Mouse (Mus musculus) hindbrain, postnatal 0 days (tissue): ENCODE measurements around the gene Nutm1. TPM values are rescaled to one million over a fixed set of nuclear protein-coding genes. Genes with fewer than 3 reads are reported as not detected.

Experiments
- ATAC-seq: fragments of 200-750 bp; cut with Nextera tagmentation; 2 replicates; pipeline ENCODE4 v1.8.0; 2017; ENCODE audit warnings: mild to moderate bottlenecking, moderate TSS enrichment, moderate library complexity
- DNase-seq: peaks from one replicate; pipeline ENCODE4 v3.0.0-alpha.2; 2015; ENCODE audit warnings: low spot score
- H3K27ac ChIP-seq: fragments of 300-500 bp; sonication (generic); 2 replicates; pipeline ENCODE4 v1.5.1; 2014; ENCODE audit warnings: mild to moderate bottlenecking
- H3K27me3 ChIP-seq: fragments of 300-500 bp; sonication (generic); 2 replicates; pipeline ENCODE4 v1.6.1; 2014; ENCODE audit warnings: low read length, mixed read lengths; ENCODE audit not compliant: insufficient read depth
- H3K36me3 ChIP-seq: fragments of 300-500 bp; sonication (generic); 2 replicates; pipeline ENCODE4 v1.6.1; 2014; ENCODE audit warnings: low read length, mixed read lengths; ENCODE audit not compliant: insufficient read depth
- H3K4me1 ChIP-seq: fragments of 300-500 bp; sonication (generic); 2 replicates; pipeline ENCODE4 v1.6.1; 2014; ENCODE audit warnings: antibody characterized with exemption, low read length, mixed read lengths; ENCODE audit not compliant: insufficient read depth
- H3K4me2 ChIP-seq: fragments of 300-500 bp; sonication (generic); 2 replicates; pipeline ENCODE4 v1.6.1; 2014; ENCODE audit warnings: low read depth, mild to moderate bottlenecking, low read length, moderate library complexity, mixed read lengths
- H3K4me3 ChIP-seq: fragments of 300-500 bp; sonication (generic); 2 replicates; pipeline ENCODE4 v1.5.1; 2014; ENCODE audit warnings: low read length
- H3K9ac ChIP-seq: fragments of 300-500 bp; sonication (generic); replicated peaks from 2 replicates; pipeline ENCODE4 v1.6.1; 2014; ENCODE audit warnings: mild to moderate bottlenecking, low read length, moderate library complexity, mixed read lengths
- H3K9me3 ChIP-seq: fragments of 300-500 bp; sonication (generic); 2 replicates; pipeline ENCODE4 v1.6.1; 2016; ENCODE audit warnings: low read length, mixed read lengths
- CTCF ChIP-seq: IDR thresholded peaks from 2 replicates; pipeline ENCODE4 v1.5.1; 2016; ENCODE audit warnings: antibody characterized with exemption, control low read depth, low read depth
- WGBS: fragments of 180-500 bp; shearing (Covaris S2); extraction: QIAGEN DNeasy Blood & Tissue Kit; methylation state at CpG from one replicate; pipeline ENCODE4 v1.1.7; 2014; 5-methylcytosine and 5-hydroxymethylcytosine counted together
- polyA plus RNA-seq: library from polyadenylated mRNA; unstranded; fragments of >200 nt; fragmentation: Nextera tagmentation; extraction: Ambion mirVana; gene quantifications from 2 replicates; pipeline ENCODE4 v1.2.1, GENCODE M21; 2015
- total RNA-seq: library from RNA; depleted of rRNA; stranded (reverse); fragments of >200 nt; gene quantifications from 2 replicates; pipeline ENCODE4 v1.2.3, GENCODE M21; 2014

The Nutm1 gene
- total and polyA plus RNA-seq, 2 experiments from 2014 or later = 0.05 to 0.11 TPM

- no peak for TF ChIP-seq CTCF
- Histone ChIP-seq H3K4me1 (no peaks in the 10 kb centered on the region), H3K9ac (no peak overlapping the region), H3K27ac (no peak overlapping the region), H3K4me3 (no peak overlapping the region), H3K27me3 (no peaks in the 10 kb centered on the region), H3K36me3 (no peaks in the 10 kb centered on the region), H3K4me2 (no peak overlapping the region), H3K9me3 (no peaks in the 10 kb centered on the region)
- WGBS = 64% methylated on average over 4 of the region's 4 CpGs
- no peak for ATAC-seq
- no peak for DNase-seq
These were observed 34.7 kb downstream of the Nutm1 start for GRCm38 (mm10) chr2:112224356-112224755.

DNA sequence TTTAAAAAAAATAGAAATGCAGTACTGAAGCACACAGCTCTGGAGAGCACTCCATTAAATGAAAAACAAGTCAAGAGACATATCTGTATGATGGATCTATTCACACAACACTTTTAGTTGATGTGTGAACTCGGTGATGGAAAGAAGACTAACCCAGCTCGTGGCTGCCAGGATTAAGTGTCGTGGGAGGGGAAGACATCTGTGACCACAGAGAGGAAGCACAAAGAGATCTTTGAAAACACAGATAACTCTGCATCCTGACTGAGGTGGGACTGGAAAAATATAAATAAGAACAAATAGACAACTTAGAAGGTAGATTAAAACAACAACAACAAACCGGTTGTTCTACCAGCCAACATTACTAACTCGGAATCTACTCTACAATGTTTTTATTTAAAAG, 36.5 kb downstream of the Nutm1 start:
- WGBS = 82% methylated on average over 5 of the region's 5 CpGs
- no peak for ATAC-seq

DNA sequence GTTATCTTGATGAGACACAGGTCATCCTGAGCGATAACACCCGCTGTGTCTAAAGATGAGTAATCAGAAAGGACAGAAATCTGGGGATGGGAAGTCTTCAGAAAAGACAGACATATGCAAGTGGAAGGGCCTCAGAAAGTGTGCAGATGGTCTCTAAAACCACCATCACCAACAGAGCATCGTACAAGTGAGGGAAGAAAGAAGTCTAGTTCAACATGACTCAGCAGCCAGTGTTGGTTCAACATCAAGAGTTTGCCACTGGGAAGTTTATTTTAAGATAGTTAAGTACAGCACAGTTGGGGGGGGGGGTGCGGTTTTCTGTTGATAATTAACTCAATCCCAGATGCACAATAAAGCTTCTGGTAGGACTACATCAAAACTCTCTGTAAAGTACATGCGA, 38.2 kb downstream of the Nutm1 start:
- Histone ChIP-seq H3K9ac (no peak overlapping the region), H3K4me1 (no peaks in the 10 kb centered on the region), H3K27ac (no peak overlapping the region), H3K4me2 (no peak overlapping the region), H3K36me3 (no peaks in the 10 kb centered on the region), H3K27me3 (no peaks in the 10 kb centered on the region), H3K9me3 (no peaks in the 10 kb centered on the region), H3K4me3 (no peak overlapping the region)
- ATAC-seq (no peak), DNase-seq (no peak)
- no peak for TF ChIP-seq CTCF
- WGBS = 94% methylated on average over 5 of the region's 5 CpGs

More for the DNA sequence above, 36.5 kb downstream of the Nutm1 start:
- no peak for DNase-seq
- Histone ChIP-seq H3K9ac (no peak overlapping the region), H3K27me3 (no peaks in the 10 kb centered on the region), H3K4me2 (no peak overlapping the region), H3K27ac (no peak overlapping the region), H3K36me3 (no peaks in the 10 kb centered on the region), H3K4me1 (no peaks in the 10 kb centered on the region), H3K4me3 (no peak overlapping the region), H3K9me3 (no peaks in the 10 kb centered on the region)
- TF ChIP-seq CTCF = no peak

GRCm38 (mm10) chr2:112217614-112218013, 41.5 kb downstream of the Nutm1 start:
- Histone ChIP-seq H3K27ac (no peak overlapping the region), H3K9ac (no peak overlapping the region), H3K4me1 (no peaks in the 10 kb centered on the region), H3K4me2 (no peak overlapping the region), H3K27me3 (no peaks in the 10 kb centered on the region), H3K4me3 (no peak overlapping the region), H3K9me3 (no peaks in the 10 kb centered on the region), H3K36me3 (no peaks in the 10 kb centered on the region)
- DNase-seq (no peak), ATAC-seq (no peak)
- 76% methylated on average over 6 of the region's 6 CpGs for WGBS
- no peak for TF ChIP-seq CTCF

DNA sequence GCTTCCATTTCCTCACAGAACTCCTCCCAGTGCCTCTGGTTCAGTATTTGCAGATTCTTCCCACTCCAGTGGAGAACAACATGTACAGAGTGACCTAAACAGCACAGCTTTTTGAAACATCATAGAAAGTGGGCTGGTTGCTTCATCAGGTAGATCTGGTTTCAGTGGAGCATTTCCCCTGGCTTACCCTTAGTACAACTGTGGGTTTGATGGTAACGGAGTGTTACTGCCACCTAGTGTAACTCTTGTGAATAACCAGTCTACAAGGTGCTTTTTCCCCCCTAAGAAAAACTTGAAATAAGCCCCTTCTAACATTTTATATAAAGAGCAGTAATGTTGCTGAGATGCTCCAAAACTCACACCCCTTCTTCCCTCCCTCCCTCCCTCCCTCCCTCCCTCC, 43.1 kb downstream of the Nutm1 start:
- no peaks in the 10 kb centered on the region for H3K9me3 ChIP-seq
- WGBS = 3% methylated on average over 1 of the region's 1 CpGs
- H3K4me2 ChIP-seq = no peak overlapping the region
- DNase-seq = peak; percentile 76
- no peak overlapping the region for H3K27ac ChIP-seq
- no peak overlapping the region for H3K4me3 ChIP-seq
- H3K9ac ChIP-seq = no peak overlapping the region
- no peaks in the 10 kb centered on the region for H3K4me1 ChIP-seq
- peak; percentile 79 for TF ChIP-seq CTCF
- H3K36me3 ChIP-seq = no peaks in the 10 kb centered on the region
- H3K27me3 ChIP-seq = no peaks in the 10 kb centered on the region
- ATAC-seq = 0 out of 2 replicates have a peak, but pooled peaks have one; percentile 70

DNA sequence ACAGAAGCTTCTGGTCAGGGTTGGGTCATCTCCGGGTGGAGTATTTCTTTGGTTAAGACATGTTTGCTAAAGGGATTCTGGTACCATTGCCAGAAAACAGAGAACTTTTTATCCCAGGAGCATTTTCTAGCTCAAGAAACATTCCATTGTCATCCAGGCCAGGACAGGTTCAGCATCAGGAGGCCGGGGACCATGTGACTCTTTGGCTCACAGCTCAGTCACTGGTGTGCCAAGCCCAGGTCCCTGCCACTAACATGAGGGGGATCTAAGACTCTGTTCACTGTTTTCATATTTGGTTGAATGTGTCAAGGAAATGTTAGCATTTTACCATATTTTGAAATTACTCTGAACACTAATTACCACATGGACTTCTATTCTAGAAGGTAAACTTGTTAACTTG, 48.4 kb downstream of the Nutm1 start:
- Histone ChIP-seq H3K27ac (peak overlapping the region; percentile 29; the same call in 1 of the 2 replicates), H3K4me1 (no peaks in the 10 kb centered on the region), H3K27me3 (no peaks in the 10 kb centered on the region), H3K4me2 (peak overlapping the region; percentile 13; the same call in 1 of the 2 replicates), H3K9me3 (no peaks in the 10 kb centered on the region), H3K4me3 (no peak overlapping the region), H3K9ac (no peak overlapping the region), H3K36me3 (no peaks in the 10 kb centered on the region)
- WGBS = 62% methylated on average over 2 of the region's 2 CpGs
- no peak for TF ChIP-seq CTCF
- ATAC-seq = no peak
- no peak for DNase-seq

GRCm38 (mm10) chr2:112210142-112210541, 48.9 kb downstream of the Nutm1 start:
- Histone ChIP-seq H3K9me3 (no peaks in the 10 kb centered on the region), H3K27ac (0 out of 2 replicates have a peak overlapping the region, but pooled peaks have one; percentile 29), H3K36me3 (no peaks in the 10 kb centered on the region), H3K4me2 (peak overlapping the region; percentile 13; the same call in 1 of the 2 replicates), H3K27me3 (no peaks in the 10 kb centered on the region), H3K4me1 (no peaks in the 10 kb centered on the region), H3K4me3 (no peak overlapping the region), H3K9ac (no peak overlapping the region)
- 49% methylated on average over 6 of the region's 6 CpGs for WGBS
- no peak for TF ChIP-seq CTCF
- peak; percentile 89 for DNase-seq
- ATAC-seq = peak; percentile 98
